Mouse (Mus musculus): ENCODE measurements at regions not wholly inside any gene's neighbourhood (a gene's known extent, or its start where the extent isn't known, plus 50 kb on each side); places are given as distances from the start of the nearest gene placed in this dataset.

GRCm38 (mm10) chr2:50567542-50567941 is 270.9 kb upstream of the Mmadhc start:
- no peak for DNase-seq (ENCODE audit: low spot score in 2 of 2)

GRCm38 (mm10) chr2:50554031-50554430 is 257.4 kb upstream of the Mmadhc start:
- DNase-seq (ENCODE audit: low spot score in 2 of 2), result no peak

- DNase-seq (ENCODE audit: low spot score in 2 of 2), result no peak
These were observed 255.8 kb upstream of the Mmadhc start for GRCm38 (mm10) chr2:50552437-50552836.

GRCm38 (mm10) chr2:50549871-50550270 is 253.3 kb upstream of the Mmadhc start:
- no peak for DNase-seq (ENCODE audit: low spot score in 2 of 2)

- no peak for DNase-seq (ENCODE audit: low spot score in 2 of 2)
These were observed 243.3 kb upstream of the Mmadhc start for GRCm38 (mm10) chr2:50539741-50540441.

- no peak for DNase-seq (ENCODE audit: low spot score in 2 of 2)
These were observed 241.5 kb upstream of the Mmadhc start for GRCm38 (mm10) chr2:50538068-50538467.

GRCm38 (mm10) chr2:50535085-50535878 is 238.7 kb upstream of the Mmadhc start:
- no peak for DNase-seq (ENCODE audit: low spot score in 2 of 2)

GRCm38 (mm10) chr2:50533702-50534101 is 237.1 kb upstream of the Mmadhc start:
- no peak for DNase-seq (ENCODE audit: low spot score in 2 of 2)

- no peak for DNase-seq (ENCODE audit: low spot score in 2 of 2)
These were observed 230.8 kb upstream of the Mmadhc start for GRCm38 (mm10) chr2:50527425-50527824.

GRCm38 (mm10) chr2:50524838-50525615 is 228.4 kb upstream of the Mmadhc start:
- no peak for DNase-seq (ENCODE audit: low spot score in 2 of 2)

- DNase-seq (ENCODE audit: low spot score in 2 of 2), result no peak
These were observed 223.6 kb upstream of the Mmadhc start for GRCm38 (mm10) chr2:50520169-50520568.

- no peak for DNase-seq (ENCODE audit: low spot score in 2 of 2)
These were observed 222.5 kb upstream of the Mmadhc start for GRCm38 (mm10) chr2:50519129-50519504.

GRCm38 (mm10) chr2:50518371-50519128 is 221.9 kb upstream of the Mmadhc start:
- DNase-seq (ENCODE audit: low spot score in 2 of 2), result no peak

- no peak for DNase-seq (ENCODE audit: low spot score in 2 of 2)
These were observed 216.7 kb upstream of the Mmadhc start for GRCm38 (mm10) chr2:50513276-50513675.

GRCm38 (mm10) chr2:50498713-50499112 is 202.1 kb upstream of the Mmadhc start:
- no peak for DNase-seq (ENCODE audit: low spot score in 2 of 2)

GRCm38 (mm10) chr2:50496057-50496433 is 199.4 kb upstream of the Mmadhc start:
- DNase-seq (ENCODE audit: low spot score in 2 of 2), result no peak

GRCm38 (mm10) chr2:50495141-50496056 is 198.8 kb upstream of the Mmadhc start:
- DNase-seq (ENCODE audit: low spot score in 2 of 2), result no peak

GRCm38 (mm10) chr2:50493597-50494335 is 197.2 kb upstream of the Mmadhc start:
- no peak for DNase-seq (ENCODE audit: low spot score in 2 of 2)

- DNase-seq (ENCODE audit: low spot score in 2 of 2), result no peak
These were observed 167.2 kb upstream of the Mmadhc start for GRCm38 (mm10) chr2:50463799-50464198.

- DNase-seq (ENCODE audit: low spot score in 2 of 2), result no peak
These were observed 165.8 kb upstream of the Mmadhc start for GRCm38 (mm10) chr2:50462378-50462777.
